Mouse (Mus musculus) colon, adult 2 months (tissue): Measurements from ENCODE around the gene Anapc13. TPM values are rescaled to one million over a fixed set of nuclear protein-coding genes. Genes with fewer than 3 reads are reported as not detected.

Experiments used
- polyA plus RNA-seq: library from polyadenylated mRNA; depleted of rRNA; stranded (reverse); fragments of >200 nt; gene quantifications from 2 replicates; pipeline ENCODE4 v1.2.3, GENCODE M21; 2012; rRNA removed

Anapc13 gene
- 44.4 and 68.4 TPM in 2 replicates for polyA plus RNA-seq

DNA sequence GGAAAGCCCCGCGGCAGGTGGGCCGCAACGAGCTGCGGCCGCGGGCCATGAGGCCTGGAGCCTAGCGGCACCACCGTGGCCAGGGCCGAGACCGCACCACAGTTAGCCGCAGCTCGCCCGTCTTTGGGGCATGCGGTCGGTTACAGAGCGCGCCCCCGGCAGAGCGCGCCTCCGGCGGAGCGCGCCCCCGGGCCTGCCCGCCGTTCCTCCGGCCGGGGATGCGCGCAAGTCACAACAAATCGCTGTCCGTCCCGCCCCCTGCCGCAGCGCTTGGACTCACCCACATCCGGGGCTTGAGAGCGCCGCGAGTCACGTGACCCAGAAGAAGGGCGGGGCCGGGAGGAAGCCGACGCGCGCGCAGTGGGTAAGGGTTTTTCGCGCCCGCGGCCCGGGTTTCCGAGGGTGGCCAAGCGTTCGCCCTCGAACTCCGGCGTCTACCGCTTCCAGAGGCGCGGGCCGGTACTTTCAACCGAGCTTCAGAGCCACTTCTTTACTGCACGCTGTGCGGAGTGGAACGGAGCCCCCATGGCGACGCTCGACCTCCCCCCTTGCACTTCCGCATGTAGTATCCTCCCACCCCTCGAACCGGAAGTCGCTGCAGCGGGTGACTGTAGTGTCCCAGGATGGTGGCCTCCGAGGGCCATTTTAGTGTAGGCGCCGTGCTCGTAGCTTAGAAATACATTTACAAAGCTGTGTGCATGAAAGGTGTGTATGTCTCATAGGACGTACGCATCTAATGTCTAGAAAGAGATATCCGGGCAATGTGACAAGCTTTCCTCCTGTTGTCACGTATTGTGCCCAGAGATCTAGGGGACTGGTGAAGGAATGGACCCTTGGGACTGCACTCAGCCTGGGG, at the start of gene Anapc13, which contains the start of gene Cep63:
TSS of gene Anapc13 (plus strand) at position 314 of the 856 bp plus-strand sequence.
TSS of gene Cep63 (minus strand) at position 552 of the 856 bp plus-strand sequence.

Other genes with a start within 250 kb of the Anapc13 start
- 0.07 and 0.17 TPM in 2 replicates for gene Ky, start 120.5 kb upstream of the Anapc13 start, polyA plus RNA-seq
- 2.7 and 4.3 TPM in 2 replicates for gene Cep63, start 238 bp downstream of the Anapc13 start, polyA plus RNA-seq
- 15.9 and 17.1 TPM in 2 replicates for gene Amotl2, start 90.4 kb downstream of the Anapc13 start, polyA plus RNA-seq
- gene Ryk, start 208.6 kb downstream of the Anapc13 start, polyA plus RNA-seq = 36.0 and 41.7 TPM in 2 replicates